Mouse (Mus musculus) heart, embryonic 14.5 days (tissue): ENCODE data around the gene Fdxr. TPM values are rescaled to one million over a fixed set of nuclear protein-coding genes. Genes with fewer than 3 reads are reported as not detected.

Experiments used
- ATAC-seq: fragments of 200-750 bp; cut with Nextera tagmentation; 2 replicates; pipeline ENCODE4 v1.8.0; 2017; ENCODE audit warnings: low read depth, moderate TSS enrichment; ENCODE audit not compliant: insufficient number of reproducible peaks, insufficient read depth, low FRiP score
- H3K27ac ChIP-seq, 2 experiments: fragments of 200-500 bp in 1 of 2; fragments of 300-500 bp in 1 of 2; sonication (generic) in 1 of 2; replicated peaks in 1 of 2; 2 replicates each; pipeline ENCODE4 v1.5.1; 2012 to 2014; ENCODE audit warnings: low read depth in 2 of 2, low read length in 2 of 2, control low read depth in 1 of 2, mild to moderate bottlenecking in 1 of 2, mixed read lengths in 1 of 2; ENCODE audit not compliant: control insufficient read depth in 1 of 2, insufficient read depth in 1 of 2
- H3K27me3 ChIP-seq: fragments of 300-500 bp; sonication (generic); 2 replicates; pipeline ENCODE4 v1.6.1; 2014; ENCODE audit warnings: mild to moderate bottlenecking, low read length, control low read depth; ENCODE audit not compliant: control insufficient read depth, insufficient read depth
- H3K36me3 ChIP-seq: fragments of 300-500 bp; sonication (generic); 2 replicates; pipeline ENCODE4 v1.6.1; 2014; ENCODE audit warnings: mild to moderate bottlenecking, control low read depth, low read length, mixed read lengths; ENCODE audit not compliant: control insufficient read depth, insufficient read depth
- H3K4me1 ChIP-seq, 2 experiments: fragments of 200-500 bp in 1 of 2; fragments of 300-500 bp in 1 of 2; sonication (generic) in 1 of 2; 2 replicates each; pipeline ENCODE4 v1.6.1; 2012 to 2014; ENCODE audit warnings: low read length in 2 of 2, control low read depth in 1 of 2, mixed read lengths in 1 of 2; ENCODE audit not compliant: control insufficient read depth in 2 of 2, insufficient read depth in 2 of 2
- H3K4me2 ChIP-seq: fragments of 300-500 bp; sonication (generic); 2 replicates; pipeline ENCODE4 v1.6.1; 2014; ENCODE audit warnings: mild to moderate bottlenecking, low read length
- H3K4me3 ChIP-seq, 2 experiments: fragments of 200-500 bp in 1 of 2; fragments of 300-500 bp in 1 of 2; sonication (generic) in 1 of 2; 2 replicates each; pipeline ENCODE4 v1.5.1; 2012 to 2014; ENCODE audit warnings: low read length in 2 of 2, mild to moderate bottlenecking in 2 of 2, control low read depth in 1 of 2, low read depth in 1 of 2, moderate library complexity in 1 of 2; ENCODE audit not compliant: control insufficient read depth in 1 of 2, insufficient read depth in 1 of 2
- H3K9ac ChIP-seq: fragments of 300-500 bp; sonication (generic); 2 replicates; pipeline ENCODE4 v1.6.1; 2014; ENCODE audit warnings: mild to moderate bottlenecking, low read length
- H3K9me3 ChIP-seq: fragments of 300-500 bp; sonication (generic); 2 replicates; pipeline ENCODE4 v1.6.1; 2016; ENCODE audit warnings: low read length, control low read depth; ENCODE audit not compliant: control insufficient read depth
- WGBS: fragments of 180-500 bp; shearing (Covaris S2); extraction: QIAGEN DNeasy Blood & Tissue Kit; methylation state at CpG from one replicate; pipeline ENCODE4 v1.1.7; 2014; 5-methylcytosine and 5-hydroxymethylcytosine counted together
- polyA plus RNA-seq: library from polyadenylated mRNA; unstranded; fragments of >200 nt; fragmentation: Nextera tagmentation; extraction: Ambion mirVana; gene quantifications from 2 replicates; pipeline ENCODE4 v1.2.1, GENCODE M21; 2014

Gene Fdxr
- polyA plus RNA-seq, 1 experiment from 2014 or later: 9.3 TPM

GRCm38 (mm10) chr11:115259134-115259533, 17.7 kb downstream of the Fdxr start:
- no peak overlapping the region for H3K27ac ChIP-seq
- H3K36me3 ChIP-seq: no peaks in the 10 kb centered on the region
- no peak for ATAC-seq
- H3K4me1 ChIP-seq: peaks cover 2 to 3% of the 10 kb centered on the region in 2 experiments; a peak in 2 of 4 replicates
- 66% methylated on average over 4 of the region's 4 CpGs for WGBS
- no peak overlapping the region for H3K4me3 ChIP-seq
- H3K9ac ChIP-seq: no peak overlapping the region
- H3K27me3 ChIP-seq: peaks cover 97% of the 10 kb centered on the region
- no peak overlapping the region for H3K4me2 ChIP-seq
- H3K9me3 ChIP-seq: no peaks in the 10 kb centered on the region

GRCm38 (mm10) chr11:115257775-115258510, 18.9 kb downstream of the Fdxr start:
- no peak for ATAC-seq
- H3K36me3 ChIP-seq: no peaks in the 10 kb centered on the region
- peaks cover 2 to 3% of the 10 kb centered on the region in 2 experiments; a peak in 2 of 4 replicates for H3K4me1 ChIP-seq
- peak overlapping the region; percentile 3 to 15; a peak in 1 of 4 replicates for H3K4me3 ChIP-seq
- H3K9ac ChIP-seq: no peak overlapping the region
- 15% methylated on average over 59 of the region's 59 CpGs for WGBS
- H3K27ac ChIP-seq: no peak overlapping the region
- peak overlapping the region; percentile 38 for H3K4me2 ChIP-seq
- no peaks in the 10 kb centered on the region for H3K9me3 ChIP-seq
- peaks cover 98% of the 10 kb centered on the region for H3K27me3 ChIP-seq

- Histone ChIP-seq H3K27me3 (peaks cover 92% of the 10 kb centered on the region), H3K36me3 (no peaks in the 10 kb centered on the region), H3K4me2 (no peak overlapping the region), H3K9me3 (no peaks in the 10 kb centered on the region), H3K4me3 (no peak overlapping the region), H3K4me1 (peaks cover 0 to 23% of the 10 kb centered on the region in 2 experiments; a peak in 3 of 4 replicates), H3K9ac (no peak overlapping the region), H3K27ac (no peak overlapping the region)
- no peak for ATAC-seq
- 70% methylated on average over 3 of the region's 3 CpGs for WGBS
Measured at GRCm38 (mm10) chr11:115251258-115251657, 25.6 kb downstream of the Fdxr start.

- H3K4me1 ChIP-seq: peaks cover 0 to 23% of the 10 kb centered on the region in 2 experiments; a peak in 3 of 4 replicates
- peaks cover 90% of the 10 kb centered on the region for H3K27me3 ChIP-seq
- H3K36me3 ChIP-seq: no peaks in the 10 kb centered on the region
- WGBS: 1% methylated on average over 36 of the region's 36 CpGs
- H3K9me3 ChIP-seq: no peaks in the 10 kb centered on the region
- peak overlapping the region; percentile 27 for H3K9ac ChIP-seq
- ATAC-seq: no peak
- no peak overlapping the region for H3K27ac ChIP-seq
- peak overlapping the region; percentile 17 to 43 for H3K4me3 ChIP-seq
- H3K4me2 ChIP-seq: peak overlapping the region; percentile 81
Measured at GRCm38 (mm10) chr11:115250405-115251090, 26.3 kb downstream of the Fdxr start.

- 3% methylated on average over 63 of the region's 63 CpGs for WGBS
- Histone ChIP-seq H3K9me3 (no peaks in the 10 kb centered on the region), H3K9ac (peak overlapping the region; percentile 27), H3K27ac (no peak overlapping the region), H3K4me3 (peak overlapping the region; percentile 17 to 43), H3K27me3 (peaks cover 84% of the 10 kb centered on the region), H3K36me3 (no peaks in the 10 kb centered on the region), H3K4me2 (peak overlapping the region; percentile 81), H3K4me1 (peaks cover 0 to 23% of the 10 kb centered on the region in 2 experiments; a peak in 3 of 4 replicates)
- 0 out of 2 replicates have a peak, but pooled peaks have one; percentile 38 for ATAC-seq
Measured at GRCm38 (mm10) chr11:115249721-115250404, 27.0 kb downstream of the Fdxr start.

- no peak overlapping the region for H3K9ac ChIP-seq
- no peak overlapping the region for H3K4me3 ChIP-seq
- WGBS: 72% methylated on average over 6 of the region's 6 CpGs
- H3K27me3 ChIP-seq: peaks cover 66% of the 10 kb centered on the region
- ATAC-seq: no peak
- no peaks in the 10 kb centered on the region for H3K9me3 ChIP-seq
- no peak overlapping the region for H3K4me2 ChIP-seq
- H3K36me3 ChIP-seq: peaks cover 10% of the 10 kb centered on the region
- peaks cover 0 to 23% of the 10 kb centered on the region in 2 experiments; a peak in 3 of 4 replicates for H3K4me1 ChIP-seq
- no peak overlapping the region for H3K27ac ChIP-seq
Measured at GRCm38 (mm10) chr11:115247945-115248344, 28.9 kb downstream of the Fdxr start.

GRCm38 (mm10) chr11:115247240-115247639, 29.6 kb downstream of the Fdxr start:
- no peak overlapping the region for H3K27ac ChIP-seq
- H3K9me3 ChIP-seq: no peaks in the 10 kb centered on the region
- 18% methylated on average over 3 of the region's 3 CpGs for WGBS
- H3K4me3 ChIP-seq: no peak overlapping the region
- peaks cover 0 to 23% of the 10 kb centered on the region in 2 experiments; a peak in 3 of 4 replicates for H3K4me1 ChIP-seq
- no peak overlapping the region for H3K4me2 ChIP-seq
- no peak overlapping the region for H3K9ac ChIP-seq
- H3K36me3 ChIP-seq: peaks cover 10% of the 10 kb centered on the region
- ATAC-seq: no peak
- H3K27me3 ChIP-seq: peaks cover 58% of the 10 kb centered on the region
